Mouse (Mus musculus) cerebellum, postnatal 36 days (tissue): ENCODE results near the gene Fdx1.
A peak's percentile ranks its signal among the peaks of the same experiment; 100 is the strongest.

ENCODE experiments used
- DNase-seq, 2 experiments: peaks; one replicate each; pipeline ENCODE4 v3.0.0; 2021 to 2022; ENCODE audit warnings: mixed read lengths in 2 of 2

Gene Fdx1

GRCm38 (mm10) chr9:51961190-51961909 is 2.0 kb downstream of the Fdx1 start:
- DNase-seq, result no peak

- DNase-seq, result no peak
Measured at GRCm38 (mm10) chr9:51960331-51960730, 3.0 kb downstream of the Fdx1 start.

- no peak for DNase-seq
Measured at GRCm38 (mm10) chr9:51958981-51959380, 4.4 kb downstream of the Fdx1 start.

- DNase-seq, result no peak
Measured at GRCm38 (mm10) chr9:51957025-51957424, 6.3 kb downstream of the Fdx1 start.

- DNase-seq, result no peak
Measured at GRCm38 (mm10) chr9:51956484-51956883, 6.9 kb downstream of the Fdx1 start.

GRCm38 (mm10) chr9:51951337-51951736 is 12.0 kb downstream of the Fdx1 start:
- no peak for DNase-seq

- DNase-seq, result no peak
Measured at GRCm38 (mm10) chr9:51950667-51951066, 12.7 kb downstream of the Fdx1 start.

- DNase-seq, result no peak
Measured at GRCm38 (mm10) chr9:51950225-51950624, 13.1 kb downstream of the Fdx1 start.

- no peak for DNase-seq
Measured at GRCm38 (mm10) chr9:51943934-51944333, 19.4 kb downstream of the Fdx1 start.

- no peak for DNase-seq
Measured at GRCm38 (mm10) chr9:51934641-51935040, 28.7 kb downstream of the Fdx1 start.

- DNase-seq, result no peak
Measured at GRCm38 (mm10) chr9:51931997-51932396, 31.4 kb downstream of the Fdx1 start.

- DNase-seq, result no peak
Measured at GRCm38 (mm10) chr9:51931054-51931690, 32.2 kb downstream of the Fdx1 start.

GRCm38 (mm10) chr9:51929972-51930371 is 33.4 kb downstream of the Fdx1 start:
- DNase-seq, result no peak

- no peak for DNase-seq
Measured at GRCm38 (mm10) chr9:51928659-51929058, 34.7 kb downstream of the Fdx1 start.

- peak; percentile 6 to 15 for DNase-seq
Measured at GRCm38 (mm10) chr9:51928116-51928515, 35.2 kb downstream of the Fdx1 start.

- DNase-seq, result no peak
Measured at GRCm38 (mm10) chr9:51927680-51928079, 35.7 kb downstream of the Fdx1 start.

GRCm38 (mm10) chr9:51926629-51927028 is 36.7 kb downstream of the Fdx1 start:
- DNase-seq, result no peak

- no peak for DNase-seq
Measured at GRCm38 (mm10) chr9:51924551-51925081, 38.7 kb downstream of the Fdx1 start.

GRCm38 (mm10) chr9:51922756-51923155 is 40.6 kb downstream of the Fdx1 start:
- no peak for DNase-seq

GRCm38 (mm10) chr9:51915580-51915979 is 47.8 kb downstream of the Fdx1 start:
- DNase-seq, result no peak

GRCm38 (mm10) chr9:51914481-51915120 is 48.8 kb downstream of the Fdx1 start:
- no peak for DNase-seq

GRCm38 (mm10) chr9:51908838-51909237 is 54.5 kb downstream of the Fdx1 start:
- DNase-seq, result peak; percentile 63 to 81

GRCm38 (mm10) chr9:51908255-51908654 is 55.1 kb downstream of the Fdx1 start:
- no peak for DNase-seq

- no peak for DNase-seq
Measured at GRCm38 (mm10) chr9:51906938-51907337, 56.4 kb downstream of the Fdx1 start.
